Mouse (Mus musculus): ENCODE results near the gene Lrmda. TPM values are rescaled to one million over a fixed set of nuclear protein-coding genes. Genes with fewer than 3 reads are reported as not detected.
"Not testable (repeated sequence)": the region's sequence is repeated elsewhere in the genome, so short reads cannot be mapped to it uniquely, and the experiment has no call there.

Gene Lrmda
- total RNA-seq, 2 experiments from 2014 or later, result 1.5 to 1.9 TPM

DNA sequence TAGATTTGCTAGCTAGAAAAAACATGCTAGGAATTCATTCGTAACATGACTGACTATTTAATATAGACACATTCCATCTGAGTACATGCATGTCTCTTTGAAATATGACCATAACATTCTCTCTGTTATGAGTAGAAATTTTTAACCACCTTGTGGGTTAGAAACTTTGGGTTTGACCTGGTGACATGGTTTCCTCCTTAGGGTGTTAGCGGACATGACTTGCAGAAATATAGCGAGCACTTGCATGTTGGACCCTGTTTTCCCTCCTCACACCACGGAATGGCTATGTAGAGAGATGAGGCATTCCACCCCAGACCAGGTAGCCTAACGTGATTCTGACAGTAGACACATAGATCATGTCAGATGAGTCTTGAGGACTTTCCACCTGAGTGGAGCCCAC, 735.1 kb downstream of the Lrmda start:
- no peak for DNase-seq (ENCODE audit: low spot score in 2 of 2)

DNA sequence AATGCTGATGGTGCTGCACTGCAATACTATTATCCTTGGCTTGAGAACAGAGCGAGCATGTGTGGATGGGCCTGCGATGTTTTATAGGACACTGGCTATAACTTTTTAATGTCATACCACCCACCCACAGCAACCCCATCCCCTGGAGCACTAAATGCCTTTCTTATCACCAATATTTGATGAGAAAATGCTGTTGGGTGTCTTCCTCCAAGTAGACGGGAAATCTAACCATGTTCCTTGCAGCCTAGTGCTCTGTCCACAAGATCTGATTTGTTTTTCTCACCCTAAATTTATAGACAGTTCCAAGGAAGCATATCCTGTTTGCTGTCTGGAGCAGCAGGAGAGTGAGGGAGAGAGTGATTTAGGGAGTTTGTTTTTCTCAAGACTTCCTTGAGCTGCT, 738.0 kb downstream of the Lrmda start:
- no peak for DNase-seq (ENCODE audit: low spot score in 2 of 2)

DNA sequence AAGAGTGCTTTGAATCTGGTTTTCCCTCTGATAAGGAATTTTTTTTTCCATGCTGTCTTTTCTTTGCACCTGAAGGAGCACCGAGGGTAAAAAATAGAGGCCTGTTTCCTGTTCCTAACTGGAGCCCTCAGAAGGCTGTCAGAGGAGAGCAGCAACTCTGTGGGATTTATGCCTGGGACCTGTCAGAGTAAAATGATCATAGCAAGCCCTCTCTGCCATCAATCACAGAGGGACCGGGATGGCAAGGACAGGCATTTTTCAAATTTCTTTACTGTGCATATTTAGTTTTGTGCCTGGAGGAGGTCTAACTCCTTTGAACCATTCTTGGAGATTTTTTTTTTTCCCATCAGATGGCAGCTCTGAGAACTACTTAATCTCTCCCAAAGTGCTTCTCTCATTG, 739.7 kb downstream of the Lrmda start:
- DNase-seq (ENCODE audit: low spot score in 2 of 2), result no peak

- no peak for DNase-seq (ENCODE audit: low spot score in 2 of 2)
Measured at GRCm38 (mm10) chr14:22759673-22760072, 740.2 kb downstream of the Lrmda start.

DNA sequence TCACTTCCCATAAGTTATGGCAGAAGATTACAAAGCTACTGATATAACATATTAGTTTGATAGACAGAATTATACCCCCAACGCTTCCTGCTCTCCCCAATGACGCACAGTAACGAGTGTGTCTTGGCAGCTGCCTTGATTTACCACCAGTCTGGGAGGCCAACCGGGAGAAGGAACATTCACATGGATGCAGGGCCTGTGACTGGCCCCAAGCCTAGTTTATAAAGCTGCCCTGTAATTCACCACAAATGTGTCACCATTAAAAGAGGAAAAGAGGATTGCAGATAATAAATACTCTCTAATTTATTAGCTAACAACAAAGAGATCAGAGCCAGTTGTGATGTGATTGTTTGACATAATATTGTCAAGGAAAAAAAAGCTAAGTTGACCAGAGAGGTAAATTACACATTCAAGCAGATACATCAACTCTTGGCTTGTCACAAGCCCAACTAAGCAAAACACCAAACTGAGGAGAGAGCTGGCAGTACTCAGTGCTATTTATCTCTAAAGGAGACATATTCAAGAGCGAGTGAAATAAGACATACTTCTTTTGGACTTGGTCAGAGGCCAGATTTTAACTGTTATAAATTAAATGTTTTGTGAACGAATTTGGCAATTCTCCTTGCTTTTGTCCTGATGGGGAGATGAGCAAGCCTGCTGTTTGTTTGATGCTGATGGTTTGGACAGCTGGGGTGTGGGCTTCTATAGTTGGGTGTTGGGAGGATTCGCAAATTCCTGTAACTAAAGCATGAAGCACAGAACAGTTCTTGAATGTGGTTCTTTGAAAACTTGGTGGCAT, 740.9 kb downstream of the Lrmda start:
- DNase-seq (ENCODE audit: low spot score in 2 of 2), result no peak

GRCm38 (mm10) chr14:22781709-22782108, 762.2 kb downstream of the Lrmda start:
- DNase-seq (ENCODE audit: low spot score in 2 of 2), result peak in 1 of 2 experiments; percentile 18

- DNase-seq (ENCODE audit: low spot score in 2 of 2), result no peak
Measured at GRCm38 (mm10) chr14:22782365-22782764, 762.9 kb downstream of the Lrmda start.

DNA sequence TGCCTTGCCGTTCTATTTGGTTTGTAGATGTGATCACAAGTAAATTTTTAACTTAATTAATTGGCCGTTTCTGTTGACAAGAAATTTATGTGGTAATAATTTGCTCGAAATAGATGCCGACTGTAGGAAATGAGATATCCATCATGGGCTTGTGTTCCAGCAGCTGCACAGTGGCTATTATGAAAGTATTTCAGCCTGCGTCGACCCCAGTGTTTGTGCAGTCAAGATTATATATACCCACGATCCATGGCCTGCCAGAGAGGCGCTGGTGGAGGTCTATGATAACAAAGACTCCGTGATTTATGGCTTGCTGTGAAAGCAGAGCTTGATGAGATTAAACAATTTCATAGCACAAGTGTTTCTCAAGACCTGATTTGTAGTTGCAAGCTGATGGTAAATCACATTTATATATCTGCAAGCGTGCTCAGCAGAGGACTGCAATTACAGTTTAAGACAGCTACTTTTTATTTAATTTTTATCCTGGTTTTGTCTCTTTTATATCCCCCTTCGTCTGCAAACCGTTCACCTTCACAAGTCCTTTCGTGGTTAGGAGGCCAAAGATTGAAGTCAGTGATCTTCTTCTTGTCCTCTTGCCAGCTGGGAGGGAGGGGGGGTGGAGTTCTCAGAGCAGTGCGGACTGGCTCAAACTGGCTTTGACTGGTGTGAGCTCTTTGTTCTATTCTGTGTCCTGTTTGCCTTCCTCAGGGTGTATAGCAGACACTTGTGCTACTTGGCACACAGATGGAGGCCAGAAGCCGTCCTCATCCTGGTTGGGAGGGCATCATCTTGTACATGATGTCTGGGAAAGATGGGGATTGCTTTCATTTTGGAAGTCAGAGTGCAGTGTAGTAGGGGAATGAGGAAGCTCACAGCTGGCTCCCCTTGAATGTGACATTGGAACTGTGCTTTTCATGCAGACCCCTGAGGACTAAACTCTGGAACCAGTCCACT, 764.0 kb downstream of the Lrmda start:
- DNase-seq (ENCODE audit: low spot score in 2 of 2), result peak in 1 of 2 experiments; percentile 20

- no peak for DNase-seq (ENCODE audit: low spot score in 2 of 2)
Measured at GRCm38 (mm10) chr14:22800020-22800419, 780.5 kb downstream of the Lrmda start.

DNA sequence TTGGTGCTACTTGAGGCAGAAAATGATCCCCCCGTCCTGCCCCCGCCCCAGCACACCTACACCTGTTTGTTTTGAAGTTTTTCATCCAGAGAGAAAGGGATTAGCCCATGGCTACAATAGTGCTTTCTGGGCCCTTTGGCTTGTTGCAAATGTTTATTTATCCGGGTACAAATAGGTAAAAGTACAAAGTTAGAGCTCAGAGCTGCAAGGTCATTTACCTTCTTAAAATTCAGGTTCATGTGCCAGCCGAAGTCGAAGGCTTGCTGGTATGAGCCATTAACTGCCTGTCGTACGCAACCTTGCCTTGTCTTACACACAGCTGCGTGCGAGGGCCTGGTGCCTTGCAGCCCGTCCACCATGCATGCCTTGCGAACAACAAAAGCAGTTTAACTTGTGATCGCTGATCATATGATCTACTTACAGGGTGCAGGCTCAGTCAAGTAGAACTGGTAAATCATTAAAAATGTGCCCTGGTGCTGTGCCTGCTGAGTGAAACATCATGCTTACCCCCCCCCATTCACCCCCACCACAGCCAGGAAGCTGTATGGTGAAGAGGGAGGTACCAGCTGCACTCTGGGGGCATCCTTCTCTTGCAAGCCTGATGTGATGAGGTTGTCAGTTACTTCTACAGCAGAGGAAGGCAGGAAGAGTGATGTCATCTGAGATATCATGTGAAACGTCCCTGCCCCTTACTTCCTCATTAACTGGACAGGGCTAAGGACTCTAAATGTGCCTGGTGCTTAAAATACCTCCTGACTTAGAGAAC, 781.5 kb downstream of the Lrmda start:
- no peak for DNase-seq (ENCODE audit: low spot score in 2 of 2)

GRCm38 (mm10) chr14:22801714-22802113, 782.2 kb downstream of the Lrmda start:
- DNase-seq (ENCODE audit: low spot score in 2 of 2), result not testable (repeated sequence)

DNA sequence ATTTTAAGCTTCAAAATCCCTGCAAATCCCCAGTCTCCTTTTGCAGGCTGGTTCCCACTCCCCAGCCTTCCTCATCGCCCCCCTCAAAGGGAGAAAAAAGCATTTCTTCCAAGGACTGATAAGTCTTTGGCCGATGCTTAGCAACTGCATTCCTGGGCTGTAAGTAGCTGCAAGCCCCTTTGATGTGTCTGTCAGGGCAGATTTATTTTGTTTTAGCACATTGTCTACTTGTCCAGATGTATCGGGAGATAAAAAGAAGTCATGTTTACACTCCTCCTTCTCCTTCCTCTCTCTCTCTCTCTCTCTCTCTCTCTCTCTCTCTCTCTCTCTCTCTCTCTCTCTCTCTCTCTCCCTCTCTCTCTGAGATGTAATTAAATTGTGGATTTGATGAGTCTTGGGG, 787.8 kb downstream of the Lrmda start:
- no peak for DNase-seq (ENCODE audit: low spot score in 2 of 2)

GRCm38 (mm10) chr14:22807726-22808594, 788.4 kb downstream of the Lrmda start:
- peak; percentile 29 to 70 for DNase-seq (ENCODE audit: low spot score in 2 of 2)

DNA sequence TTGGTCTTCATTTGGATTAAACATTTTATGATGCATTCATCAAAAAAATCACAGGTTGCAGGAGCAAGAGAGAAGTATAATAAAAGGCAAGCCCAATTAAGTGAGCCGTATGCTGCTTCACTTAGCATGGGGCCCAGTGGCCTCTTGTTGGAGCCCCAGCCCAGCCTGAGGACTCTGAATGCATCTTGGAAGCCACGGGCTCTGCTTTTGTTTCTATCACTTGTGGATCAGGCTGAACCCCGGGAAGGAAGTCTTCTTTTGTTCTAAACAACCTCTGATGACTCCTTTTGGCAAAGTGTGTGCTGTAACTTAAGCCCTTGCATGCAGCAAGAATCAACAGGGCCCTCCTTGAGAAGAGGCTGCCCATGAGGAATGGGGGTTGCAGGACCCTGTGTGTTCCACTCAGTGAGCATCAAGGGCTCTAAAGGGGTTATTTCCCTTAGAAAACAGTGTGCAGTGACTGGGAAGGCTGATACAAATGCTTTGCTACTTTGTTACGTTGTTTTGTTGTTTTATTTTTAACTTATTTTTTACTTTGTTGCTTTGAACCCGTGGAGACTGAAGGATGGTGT, 789.2 kb downstream of the Lrmda start:
- DNase-seq (ENCODE audit: low spot score in 2 of 2), result peak in 1 of 2 experiments; percentile 26

DNA sequence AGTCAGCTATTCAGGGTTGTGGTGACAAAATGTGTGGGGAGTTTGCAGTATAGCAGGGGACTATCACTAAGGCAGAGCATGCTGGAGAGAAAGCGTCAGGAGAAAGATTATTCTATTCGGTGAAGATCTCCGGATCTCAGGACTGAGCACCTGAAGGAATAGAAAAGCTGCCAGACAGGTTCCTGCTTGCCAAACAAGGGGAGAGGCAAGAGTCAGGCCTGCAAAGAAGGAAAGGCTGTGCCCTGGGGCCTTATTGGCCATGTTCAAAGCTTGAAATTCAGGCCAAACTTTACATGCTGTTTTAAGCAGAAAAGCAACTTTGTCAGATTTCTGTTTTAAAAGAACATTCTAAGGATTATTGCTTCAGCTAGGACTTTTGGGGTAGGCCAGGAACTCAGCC, 789.7 kb downstream of the Lrmda start:
- DNase-seq (ENCODE audit: low spot score in 2 of 2), result no peak

DNA sequence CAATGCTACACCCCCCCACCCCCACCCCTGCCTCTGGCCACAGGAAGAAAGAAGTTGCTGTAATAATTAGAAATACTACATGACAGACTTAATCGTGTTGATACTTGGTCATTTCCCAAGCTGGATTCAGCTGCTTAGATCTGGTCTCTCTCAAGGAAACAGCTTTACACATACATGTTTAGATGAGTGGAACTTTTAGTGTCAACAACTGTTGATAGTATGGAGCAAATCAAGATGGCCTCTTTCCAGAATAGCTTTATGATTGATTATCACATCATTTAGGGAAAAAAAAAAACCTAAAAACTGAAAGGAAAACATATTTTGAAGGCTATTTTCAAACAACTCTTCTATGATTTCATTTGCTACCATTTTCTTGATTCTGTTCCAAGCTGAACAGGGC, 791.0 kb downstream of the Lrmda start:
- no peak for DNase-seq (ENCODE audit: low spot score in 2 of 2)

- no peak for DNase-seq (ENCODE audit: low spot score in 2 of 2)
Measured at GRCm38 (mm10) chr14:22812824-22813223, 793.3 kb downstream of the Lrmda start.

GRCm38 (mm10) chr14:22813389-22813788, 793.9 kb downstream of the Lrmda start:
- peak in 1 of 2 experiments; percentile 10 for DNase-seq (ENCODE audit: low spot score in 2 of 2)

GRCm38 (mm10) chr14:22814811-22815345, 795.4 kb downstream of the Lrmda start:
- DNase-seq (ENCODE audit: low spot score in 2 of 2), result no peak

Measured in gastrocnemius, postnatal 4 days (tissue).